ENCODE assay signal across 16 mouse cellular contexts in the genomic region with DNA sequence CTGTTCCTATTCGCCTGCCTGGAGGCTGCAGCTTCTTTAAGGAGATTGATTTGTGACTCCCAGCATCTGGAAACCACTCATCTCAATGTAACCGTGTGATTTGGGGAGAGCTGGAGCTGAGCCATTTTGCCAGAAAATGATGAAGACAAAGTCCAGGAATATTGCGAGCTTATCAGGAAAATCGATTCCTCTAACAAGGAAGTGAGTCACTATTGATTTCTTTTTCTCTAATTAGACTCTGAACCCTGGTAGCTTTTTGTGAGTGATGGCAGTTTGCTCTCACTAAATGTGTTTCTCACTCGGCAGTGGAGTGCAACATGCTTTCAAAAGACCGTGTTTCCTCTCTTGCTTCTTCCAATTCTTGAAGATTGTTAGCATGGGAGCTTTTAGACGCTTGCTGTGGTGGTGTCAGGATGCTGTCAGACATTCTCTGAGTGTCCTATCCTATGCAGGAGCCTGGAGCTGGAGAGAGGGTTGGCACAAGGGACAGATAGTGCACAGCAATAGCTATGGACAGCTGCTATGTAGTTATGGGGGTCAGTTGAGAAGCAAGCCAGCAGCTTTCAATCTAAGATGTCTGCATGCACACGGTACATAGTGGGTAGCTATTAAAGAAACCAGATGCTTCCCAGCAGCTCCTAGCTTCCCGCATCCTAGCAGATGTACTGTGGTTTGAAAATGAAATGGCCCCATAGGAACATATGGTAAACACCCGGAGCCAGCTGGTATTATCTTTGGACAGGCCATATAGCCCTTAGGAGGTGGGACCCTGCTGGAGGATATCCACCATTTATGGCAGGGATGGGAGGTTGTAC. TPM values are rescaled to one million over a fixed set of nuclear protein-coding genes. Genes with fewer than 3 reads are reported as not detected.
DNase-seq lines count a peak whose midpoint lies in the region; ATAC-seq and TF ChIP-seq lines count a peak whose summit lies in the region.
"Had no signal": no experiment of that assay in that cellular context is flagged by ENCODE, and none has a peak within 500 bp of the region (broad histone marks: within the 10 kb centered on the region; RNA-seq: fewer than 3 reads in every experiment).

No protein-coding gene starts in this region.

- no peak for TF ChIP-seq CTCF in layer of hippocampus, adult 2 months (conservative IDR thresholded peaks at IDR 0.05)

- H3K36me3 ChIP-seq in forebrain, embryonic 14.5 days (ENCODE audit: control insufficient read depth, insufficient read depth, low read length): no peaks in the 10 kb centered on the region
- no peaks in the 10 kb centered on the region for H3K36me3 ChIP-seq in forebrain, embryonic 11.5 days (ENCODE audit: control insufficient read depth, insufficient read depth, low read length)
- no peaks in the 10 kb centered on the region for H3K36me3 ChIP-seq in liver, embryonic 13.5 days
- H3K36me3 ChIP-seq: embryonic facial prominence, embryonic 15.5 days had no signal

- H3K27ac ChIP-seq in forebrain, embryonic 14.5 days (ENCODE audit: low read depth, low read length): no peak overlapping the region
- H3K27ac ChIP-seq in forebrain, embryonic 11.5 days (ENCODE audit: low read depth, low read length): no peak overlapping the region
- no peak overlapping the region for H3K27ac ChIP-seq in liver, embryonic 13.5 days
- H3K27ac ChIP-seq in layer of hippocampus, adult 2 months: no peak overlapping the region
- H3K27ac ChIP-seq: embryonic facial prominence, embryonic 15.5 days; heart, adult 2 months had no signal

- no peaks in the 10 kb centered on the region for H3K4me1 ChIP-seq in forebrain, embryonic 14.5 days (ENCODE audit: control insufficient read depth, insufficient read depth, low read length)
- H3K4me1 ChIP-seq in forebrain, embryonic 11.5 days (replicated peaks; ENCODE audit: control insufficient read depth, insufficient read depth, low read length): no peaks in the 10 kb centered on the region
- H3K4me1 ChIP-seq in liver, embryonic 13.5 days (replicated peaks): no peaks in the 10 kb centered on the region
- H3K4me1 ChIP-seq: embryonic facial prominence, embryonic 15.5 days had no signal

- no peak for ATAC-seq in forebrain, embryonic 14.5 days
- ATAC-seq in forebrain, embryonic 11.5 days (replicated peaks; ENCODE audit: low FRiP score): no peak
- peak; percentile 34; the same call in 1 of the 2 replicates for ATAC-seq in liver, embryonic 13.5 days (ENCODE audit: low read depth)

- no peak overlapping the region for H3K4me2 ChIP-seq in forebrain, embryonic 14.5 days (ENCODE audit: low read length)
- H3K4me2 ChIP-seq in forebrain, embryonic 11.5 days (ENCODE audit: low read depth, low read length, severe bottlenecking): no peak overlapping the region
- H3K4me2 ChIP-seq in liver, embryonic 13.5 days: no peak overlapping the region
- H3K4me2 ChIP-seq: embryonic facial prominence, embryonic 15.5 days had no signal

- no peaks in the 10 kb centered on the region for H3K9me3 ChIP-seq in forebrain, embryonic 14.5 days (replicated peaks; ENCODE audit: control insufficient read depth, low read length)
- no peaks in the 10 kb centered on the region for H3K9me3 ChIP-seq in forebrain, embryonic 11.5 days (ENCODE audit: control insufficient read depth, low read length)
- H3K9me3 ChIP-seq in liver, embryonic 13.5 days (replicated peaks): no peaks in the 10 kb centered on the region
- H3K9me3 ChIP-seq: embryonic facial prominence, embryonic 15.5 days had no signal

- H3K27me3 ChIP-seq in forebrain, embryonic 14.5 days (replicated peaks; ENCODE audit: control insufficient read depth, insufficient read depth, low read length): no peaks in the 10 kb centered on the region
- no peaks in the 10 kb centered on the region for H3K27me3 ChIP-seq in forebrain, embryonic 11.5 days (ENCODE audit: control insufficient read depth, insufficient read depth, low read length)
- H3K27me3 ChIP-seq in liver, embryonic 13.5 days: no peaks in the 10 kb centered on the region
- H3K27me3 ChIP-seq: embryonic facial prominence, embryonic 15.5 days had no signal

- WGBS in forebrain, embryonic 14.5 days: 71% methylated on average over 10 of the region's 10 CpGs
- WGBS in forebrain, embryonic 11.5 days: 83% methylated on average over 10 of the region's 10 CpGs
- 54% methylated on average over 10 of the region's 10 CpGs for WGBS in liver, embryonic 13.5 days (ENCODE audit: insufficient replicate concordance)

- H3K9ac ChIP-seq in forebrain, embryonic 14.5 days (ENCODE audit: low read length): no peak overlapping the region
- H3K9ac ChIP-seq in forebrain, embryonic 11.5 days (ENCODE audit: low read length): no peak overlapping the region
- no peak overlapping the region for H3K9ac ChIP-seq in liver, embryonic 13.5 days
- H3K9ac ChIP-seq: embryonic facial prominence, embryonic 15.5 days had no signal

- H3K4me3 ChIP-seq in forebrain, embryonic 14.5 days (ENCODE audit: low read depth, low read length): no peak overlapping the region
- H3K4me3 ChIP-seq in forebrain, embryonic 11.5 days (ENCODE audit: low read depth, low read length): no peak overlapping the region
- H3K4me3 ChIP-seq in liver, embryonic 13.5 days (replicated peaks): no peak overlapping the region
- H3K4me3 ChIP-seq in layer of hippocampus, adult 2 months: no peak overlapping the region
- H3K4me3 ChIP-seq: embryonic facial prominence, embryonic 15.5 days; heart, adult 2 months had no signal

- DNase-seq in forebrain, embryonic 14.5 days (ENCODE audit: low spot score): peak; percentile 2
- DNase-seq in forebrain, embryonic 11.5 days (ENCODE audit: low spot score): no peak
- peak; percentile 39 for DNase-seq in retina, embryonic 14.5 days (ENCODE audit: low spot score)
- no peak for DNase-seq in retina, postnatal 1 day
- no peak for DNase-seq in liver, embryonic 13.5 days
- no peak for DNase-seq in adrenal gland, adult 2 months
- no peak for DNase-seq in layer of hippocampus, adult 2 months (ENCODE audit: low spot score in 2 of 2)
- no peak for DNase-seq in kidney, postnatal 25 days
- DNase-seq: B cell, adult 2 months; heart, adult 2 months; heart, postnatal 36 days; kidney, postnatal 4 days; lung, postnatal 36 days; right cerebral cortex, postnatal 14 days had no signal

RNA-seq across cellular contexts. Expression of gene Stac, which starts 49.5 kb away (rescaled TPM):
- 2.8 and 3.4 TPM in 2 replicates for polyA plus RNA-seq in forebrain, embryonic 14.5 days (2014; fragmentation: Nextera tagmentation; extraction: Ambion mirVana)
- polyA plus RNA-seq in forebrain, embryonic 11.5 days (2014; fragmentation: Nextera tagmentation; extraction: Ambion mirVana): 0.98 and 1.1 TPM in 2 replicates
- polyA plus RNA-seq in liver, embryonic 13.5 days (2015; fragmentation: Nextera tagmentation; extraction: Ambion mirVana): 0.15 and 0.23 TPM in 2 replicates
- total RNA-seq in adrenal gland, adult 2 months (2021): 1 to 10 TPM; 5.0 to 9.6 TPM
- 6.2 and 9.7 TPM in 2 replicates for polyA plus RNA-seq in adrenal gland, adult 2 months (2012; rRNA removed)
- total RNA-seq in layer of hippocampus, adult 2 months (2021): 1 to 10 TPM; 3.2 to 3.7 TPM
- total RNA-seq: MEL had no signal

Comparison
In these comparisons a context has a peak if more than half of its experiments do, and no peak if none do; other contexts are left out.
1. DNase-seq: peak in forebrain, embryonic 14.5 days (single experiment) and retina, embryonic 14.5 days (single experiment); none in forebrain, embryonic 11.5 days (single experiment), retina, postnatal 1 day (single experiment), liver, embryonic 13.5 days (single experiment), adrenal gland, adult 2 months (single experiment), layer of hippocampus, adult 2 months (0 of 2) and kidney, postnatal 25 days (0 of 2).